Mouse (Mus musculus) hindbrain, embryonic 13.5 days (tissue): Measurements from ENCODE around the gene Uts2b. TPM values are rescaled to one million over a fixed set of nuclear protein-coding genes. Genes with fewer than 3 reads are reported as not detected.
"Not testable (repeated sequence)": the region's sequence is repeated elsewhere in the genome, so short reads cannot be mapped to it uniquely, and the experiment has no call there.

ENCODE experiments used
- ATAC-seq: fragments of 200-750 bp; cut with Nextera tagmentation; 2 replicates; pipeline ENCODE4 v1.8.0; 2017; ENCODE audit warnings: moderate TSS enrichment; ENCODE audit not compliant: low FRiP score
- H3K27ac ChIP-seq: fragments of 300-500 bp; sonication (generic); 2 replicates; pipeline ENCODE4 v1.5.1; 2015; ENCODE audit warnings: inconsistent platforms, mild to moderate bottlenecking, moderate library complexity
- H3K27me3 ChIP-seq: fragments of 300-500 bp; sonication (generic); 2 replicates; pipeline ENCODE4 v1.6.1; 2015; ENCODE audit warnings: mild to moderate bottlenecking, inconsistent platforms
- H3K36me3 ChIP-seq: fragments of 300-500 bp; sonication (generic); 2 replicates; pipeline ENCODE4 v1.6.1; 2015; ENCODE audit warnings: mild to moderate bottlenecking, inconsistent platforms
- H3K4me1 ChIP-seq: fragments of 300-500 bp; sonication (generic); replicated peaks from 2 replicates; pipeline ENCODE4 v1.6.1; 2015; ENCODE audit warnings: inconsistent platforms
- H3K4me2 ChIP-seq: fragments of 300-500 bp; sonication (generic); 2 replicates; pipeline ENCODE4 v1.6.1; 2015; ENCODE audit warnings: inconsistent platforms, mild to moderate bottlenecking, moderate library complexity
- H3K4me3 ChIP-seq: fragments of 300-500 bp; sonication (generic); 2 replicates; pipeline ENCODE4 v1.5.1; 2015; ENCODE audit warnings: mild to moderate bottlenecking, inconsistent platforms
- H3K9ac ChIP-seq: fragments of 300-500 bp; sonication (generic); 2 replicates; pipeline ENCODE4 v1.6.1; 2015; ENCODE audit warnings: mild to moderate bottlenecking, inconsistent platforms
- H3K9me3 ChIP-seq: fragments of 300-500 bp; sonication (generic); 2 replicates; pipeline ENCODE4 v1.6.1; 2016; ENCODE audit warnings: inconsistent platforms
- WGBS: fragments of 180-500 bp; shearing (Covaris S2); methylation state at CpG from one replicate; pipeline ENCODE4 v1.1.7; 2015; 5-methylcytosine and 5-hydroxymethylcytosine counted together
- polyA plus RNA-seq: library from polyadenylated mRNA; unstranded; fragments of >200 nt; fragmentation: Nextera tagmentation; extraction: Ambion mirVana; gene quantifications from 2 replicates; pipeline ENCODE4 v1.2.1, GENCODE M21; 2015

The Uts2b gene
- polyA plus RNA-seq, 1 experiment from 2014 or later, result 8.2 TPM

DNA sequence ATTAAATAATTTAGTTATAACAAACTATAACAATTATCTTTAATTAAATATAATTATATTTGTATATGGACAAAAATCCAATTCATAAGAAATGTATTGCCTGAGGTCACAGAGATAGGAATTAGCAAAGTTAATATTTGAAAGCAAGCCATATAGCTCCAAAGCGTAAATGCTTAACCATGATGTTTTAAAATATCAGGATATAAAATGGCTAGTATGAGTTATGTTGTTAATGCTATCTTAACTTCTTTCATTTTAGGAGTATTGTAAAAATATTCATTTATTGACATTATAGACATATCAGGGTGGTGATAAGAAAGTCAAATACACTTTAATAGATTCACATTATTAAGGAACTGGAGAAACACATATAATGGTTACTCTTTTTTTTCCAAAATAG is 10.0 kb downstream of the Uts2b start:
- 100% methylated on average over 1 of the region's 1 CpGs for WGBS

DNA sequence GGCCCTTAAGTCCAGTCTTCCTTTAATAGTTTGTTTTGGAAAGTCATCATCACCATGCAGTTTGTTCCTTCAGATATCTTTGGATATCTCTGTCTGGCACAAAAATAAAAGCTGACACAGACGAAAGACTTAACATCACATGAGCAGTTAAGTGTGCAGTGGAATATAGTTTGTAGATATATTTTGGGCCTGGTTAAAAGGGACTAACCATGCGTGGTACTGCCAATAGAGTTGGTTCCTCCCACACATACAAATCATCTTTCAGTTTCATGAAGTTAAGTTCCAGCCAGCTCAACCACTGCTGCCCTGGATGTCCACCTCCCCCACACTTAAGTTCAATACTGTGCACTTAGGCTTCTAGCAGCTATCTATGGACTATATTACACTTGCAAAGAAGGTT is 15.6 kb downstream of the Uts2b start:
- Histone ChIP-seq H3K9me3 (no peaks in the 10 kb centered on the region), H3K4me3 (no peak overlapping the region), H3K9ac (no peak overlapping the region), H3K4me1 (no peaks in the 10 kb centered on the region), H3K27ac (no peak overlapping the region), H3K36me3 (no peaks in the 10 kb centered on the region), H3K4me2 (no peak overlapping the region), H3K27me3 (no peaks in the 10 kb centered on the region)
- no peak for ATAC-seq
- whole genome bisulfite sequencing, result 85% methylated on average over 2 of the region's 2 CpGs

More for the DNA sequence above, 10.0 kb downstream of the Uts2b start:
- H3K27ac ChIP-seq, result no peak overlapping the region
- H3K4me3 ChIP-seq, result no peak overlapping the region
- H3K9me3 ChIP-seq, result no peaks in the 10 kb centered on the region
- no peak for ATAC-seq
- no peaks in the 10 kb centered on the region for H3K36me3 ChIP-seq
- no peak overlapping the region for H3K9ac ChIP-seq
- H3K4me2 ChIP-seq, result no peak overlapping the region
- no peaks in the 10 kb centered on the region for H3K4me1 ChIP-seq
- no peaks in the 10 kb centered on the region for H3K27me3 ChIP-seq

DNA sequence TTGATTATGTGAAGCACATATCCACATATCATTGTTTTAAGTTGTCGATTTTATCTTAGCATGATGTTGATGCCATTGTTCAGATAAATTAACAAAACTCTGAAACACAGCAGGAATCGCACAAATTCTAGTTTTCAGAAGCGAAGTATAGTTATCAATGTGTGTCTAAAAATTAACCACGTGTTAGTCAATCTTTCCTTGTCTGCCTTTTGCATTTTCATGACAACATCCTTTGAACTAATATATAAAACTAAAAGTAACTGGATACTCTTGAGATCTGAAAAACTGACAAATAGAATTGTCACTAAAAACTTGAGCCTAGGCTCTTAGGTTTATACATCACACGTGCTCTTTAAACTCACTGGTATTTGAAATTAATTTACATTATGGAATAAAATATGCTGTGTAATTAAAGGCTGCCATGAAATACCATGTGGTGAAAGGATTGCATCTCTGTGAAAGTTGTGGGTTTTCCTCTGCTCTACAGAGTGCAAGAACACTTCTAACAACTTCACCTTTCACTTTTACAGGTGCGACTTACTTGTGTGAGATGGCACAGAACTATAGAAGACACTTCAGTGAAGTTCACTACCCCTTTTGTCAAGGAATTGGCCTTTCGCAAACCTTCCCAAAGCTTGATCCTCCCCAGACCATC is 20.0 kb downstream of the Uts2b start:
- no peak for ATAC-seq
- H3K27ac ChIP-seq, result no peak overlapping the region
- WGBS, result 90% methylated on average over 7 of the region's 7 CpGs
- H3K4me3 ChIP-seq, result no peak overlapping the region
- H3K9me3 ChIP-seq, result no peaks in the 10 kb centered on the region
- no peaks in the 10 kb centered on the region for H3K27me3 ChIP-seq
- H3K4me2 ChIP-seq, result no peak overlapping the region
- no peak overlapping the region for H3K9ac ChIP-seq
- no peaks in the 10 kb centered on the region for H3K4me1 ChIP-seq
- no peaks in the 10 kb centered on the region for H3K36me3 ChIP-seq

DNA sequence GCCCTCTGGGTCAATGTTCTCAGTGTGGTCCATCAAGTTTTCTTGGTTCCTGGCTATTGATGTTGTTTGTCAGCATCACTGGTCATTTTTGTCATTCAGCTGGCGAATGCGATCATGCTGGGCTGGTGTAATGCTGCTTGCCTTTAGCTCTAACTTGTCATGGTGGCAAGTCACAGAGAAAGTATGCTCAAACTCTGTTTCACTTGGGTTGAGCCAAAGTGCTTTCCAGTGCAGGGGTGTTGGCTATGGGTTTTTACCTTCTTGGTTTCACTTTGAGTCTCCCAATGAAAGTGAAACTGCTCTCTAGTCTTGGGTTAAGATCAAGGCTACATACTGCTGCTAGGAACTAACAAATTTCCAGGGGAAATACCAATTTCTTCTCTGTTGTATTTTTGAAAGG is 20.8 kb downstream of the Uts2b start:
- Histone ChIP-seq H3K27me3 (no peaks in the 10 kb centered on the region), H3K36me3 (no peaks in the 10 kb centered on the region), H3K4me3 (no peak overlapping the region), H3K27ac (no peak overlapping the region), H3K9ac (no peak overlapping the region), H3K9me3 (no peaks in the 10 kb centered on the region), H3K4me1 (no peaks in the 10 kb centered on the region), H3K4me2 (no peak overlapping the region)
- WGBS, result 98% methylated on average over 2 of the region's 2 CpGs
- ATAC-seq, result no peak

DNA sequence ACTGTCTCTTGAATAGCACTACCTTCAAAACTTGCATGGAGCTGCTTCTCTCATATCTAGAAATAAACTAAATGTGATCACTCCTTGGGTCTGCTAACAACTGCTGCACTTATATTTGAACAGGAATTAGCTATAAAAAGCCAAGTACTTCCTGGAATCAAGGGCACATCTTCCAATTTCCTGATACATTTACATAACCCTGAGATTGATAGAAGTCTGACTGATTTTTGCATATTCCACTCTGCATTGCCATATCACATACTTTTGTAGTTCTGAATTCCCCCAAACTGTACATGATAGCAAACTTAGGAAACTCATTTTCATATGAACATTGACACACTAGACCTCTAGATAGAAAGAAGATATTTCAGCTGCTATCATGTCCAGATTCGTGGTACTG is 21.7 kb downstream of the Uts2b start:
- ATAC-seq, result no peak
- Histone ChIP-seq H3K4me1 (no peaks in the 10 kb centered on the region), H3K36me3 (no peaks in the 10 kb centered on the region), H3K27ac (no peak overlapping the region), H3K9me3 (no peaks in the 10 kb centered on the region), H3K4me3 (no peak overlapping the region), H3K4me2 (no peak overlapping the region), H3K9ac (no peak overlapping the region), H3K27me3 (no peaks in the 10 kb centered on the region)
- 76% methylated on average over 1 of the region's 1 CpGs for WGBS

DNA sequence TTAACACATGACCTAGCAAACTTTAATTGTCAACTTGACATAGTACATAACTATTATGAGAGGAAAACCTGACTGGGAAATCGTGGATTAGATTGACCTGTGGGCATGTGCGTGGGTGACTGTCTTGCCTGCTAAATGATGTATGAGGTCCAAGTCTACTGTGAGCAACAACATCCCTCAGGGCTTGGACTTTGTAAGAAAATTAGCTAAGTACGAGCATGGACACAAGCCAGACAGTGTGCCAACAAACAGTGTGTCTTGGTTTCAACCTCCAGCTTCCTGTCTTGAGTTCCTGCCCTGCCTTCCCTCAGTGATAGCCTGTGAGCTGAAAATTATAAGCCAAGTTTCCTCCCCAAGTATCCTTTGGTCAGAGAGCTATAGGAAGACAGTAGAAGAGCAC is 22.5 kb downstream of the Uts2b start:
- Histone ChIP-seq H3K27ac (no peak overlapping the region), H3K27me3 (no peaks in the 10 kb centered on the region), H3K36me3 (no peaks in the 10 kb centered on the region), H3K4me1 (no peaks in the 10 kb centered on the region), H3K9me3 (no peaks in the 10 kb centered on the region), H3K4me3 (no peak overlapping the region), H3K4me2 (no peak overlapping the region), H3K9ac (no peak overlapping the region)
- WGBS, result 79% methylated on average over 3 of the region's 3 CpGs
- ATAC-seq, result no peak

DNA sequence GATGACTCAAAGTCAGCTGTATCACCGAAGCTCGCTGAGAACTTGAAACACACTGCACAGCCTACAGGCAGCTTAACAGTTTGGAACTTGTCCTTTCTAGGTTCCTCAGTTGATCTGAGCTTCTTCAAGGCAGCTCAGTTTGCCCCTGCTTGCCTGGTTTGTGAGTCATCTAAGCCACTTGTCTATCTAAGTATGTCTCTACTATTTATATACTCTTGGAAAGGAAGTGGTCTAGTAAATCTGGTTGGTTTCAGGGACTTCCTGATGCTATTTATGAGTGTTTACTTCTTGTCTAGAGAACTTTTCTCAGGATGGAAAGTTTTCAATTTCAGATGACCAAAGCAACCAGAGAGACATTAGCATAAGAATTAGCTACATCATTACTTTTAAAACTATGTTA is 43.6 kb downstream of the Uts2b start:
- H3K27ac ChIP-seq, result no peak overlapping the region
- H3K4me2 ChIP-seq, result no peak overlapping the region
- no peaks in the 10 kb centered on the region for H3K9me3 ChIP-seq
- no peaks in the 10 kb centered on the region for H3K27me3 ChIP-seq
- no peaks in the 10 kb centered on the region for H3K36me3 ChIP-seq
- no peak overlapping the region for H3K4me3 ChIP-seq
- ATAC-seq, result no peak
- no peak overlapping the region for H3K9ac ChIP-seq
- 97% methylated on average over 2 of the region's 2 CpGs for WGBS
- no peaks in the 10 kb centered on the region for H3K4me1 ChIP-seq

DNA sequence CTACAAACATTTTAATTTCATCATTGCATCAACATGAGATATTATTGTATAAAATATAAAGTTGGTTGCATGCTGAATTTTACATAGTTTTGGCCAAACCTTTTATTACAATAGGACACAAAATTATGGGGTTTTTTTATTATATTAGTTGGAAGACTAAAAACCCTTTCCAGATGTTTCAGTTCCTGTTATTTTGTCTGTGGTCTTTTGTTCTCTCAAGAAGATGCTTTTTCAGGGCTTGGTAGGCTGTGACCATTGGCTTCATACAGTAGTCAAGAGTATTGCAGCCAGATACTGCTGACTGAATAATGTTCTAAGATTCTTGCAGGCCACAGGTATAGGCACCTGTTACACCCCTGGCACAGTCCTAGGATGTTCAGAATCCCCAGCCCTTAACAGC is 48.0 kb downstream of the Uts2b start:
- Histone ChIP-seq H3K36me3 (no peaks in the 10 kb centered on the region), H3K4me1 (no peaks in the 10 kb centered on the region), H3K4me2 (no peak overlapping the region), H3K4me3 (no peak overlapping the region), H3K9me3 (no peaks in the 10 kb centered on the region), H3K27me3 (no peaks in the 10 kb centered on the region), H3K9ac (no peak overlapping the region), H3K27ac (no peak overlapping the region)
- no peak for ATAC-seq

DNA sequence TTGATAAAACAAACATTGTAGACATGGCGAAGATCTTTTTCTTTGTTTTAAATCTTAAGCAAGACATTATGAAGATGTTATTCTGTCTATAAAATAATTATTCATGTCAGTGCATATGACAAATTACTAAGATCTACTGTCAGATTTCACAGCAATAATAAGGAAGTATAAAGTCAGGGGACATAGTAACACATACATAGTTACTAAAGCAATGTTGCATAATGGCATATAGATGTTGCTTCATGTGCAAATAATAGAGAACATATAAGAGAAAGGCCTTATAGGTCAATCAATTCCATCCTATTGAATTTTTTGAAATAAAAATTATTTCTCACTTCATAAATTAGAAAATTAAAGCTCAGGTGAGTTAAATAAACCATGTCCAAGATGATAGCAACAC is 50.9 kb downstream of the Uts2b start:
- ATAC-seq, result no peak
- Histone ChIP-seq H3K36me3 (no peaks in the 10 kb centered on the region), H3K4me3 (no peak overlapping the region), H3K27me3 (no peaks in the 10 kb centered on the region), H3K4me2 (no peak overlapping the region), H3K27ac (no peak overlapping the region), H3K9me3 (no peaks in the 10 kb centered on the region), H3K4me1 (no peaks in the 10 kb centered on the region), H3K9ac (no peak overlapping the region)
- WGBS, result 91% methylated on average over 1 of the region's 1 CpGs

DNA sequence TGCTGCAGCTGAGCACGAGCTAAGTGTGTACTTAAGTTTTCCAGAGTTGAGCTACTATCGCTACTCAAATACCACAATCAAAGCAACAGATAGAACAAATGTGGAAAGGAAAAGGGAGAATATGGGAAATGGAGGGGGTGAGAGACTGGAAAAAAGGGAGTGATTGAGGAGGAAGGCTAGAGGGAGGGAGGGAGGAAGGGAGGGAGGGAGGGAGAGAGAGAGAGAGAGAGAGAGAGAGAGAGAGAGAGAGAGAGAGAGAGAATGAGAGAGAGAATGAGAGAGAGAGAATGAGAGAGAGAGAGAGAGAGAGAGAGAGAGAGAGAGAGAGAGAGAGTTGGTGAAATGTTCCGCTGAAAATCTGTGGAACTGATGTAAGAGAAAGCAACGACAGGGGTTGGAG is 62.9 kb downstream of the Uts2b start, which contains the start of gene Ostn:
Ostn (plus strand) TSS at position 301 of the 400 bp plus-strand sequence.
- H3K4me3 ChIP-seq, H3K36me3 ChIP-seq, H3K9me3 ChIP-seq, H3K27ac ChIP-seq, H3K4me1 ChIP-seq, H3K4me2 ChIP-seq, H3K9ac ChIP-seq, ATAC-seq, H3K27me3 ChIP-seq: not testable (repeated sequence)
- WGBS, result 84% methylated on average over 4 of the region's 4 CpGs

Other genes with a start within 250 kb of the Uts2b start
- not detected in 2 replicates for gene Ostn, start 62.8 kb downstream of the Uts2b start, polyA plus RNA-seq
- gene Ccdc50, start 18.6 kb upstream of the Uts2b start, polyA plus RNA-seq, result 52.7 and 55.4 TPM in 2 replicates